Mouse (Mus musculus) left cerebral cortex, postnatal 25 days (tissue): ENCODE data around the gene Csk. TPM values are rescaled to one million over a fixed set of nuclear protein-coding genes. Genes with fewer than 3 reads are reported as not detected.

Source experiments
- DNase-seq, 2 experiments: peaks; one replicate each; pipeline ENCODE4 v3.0.0; 2022; ENCODE audit warnings: low spot score in 2 of 2, mixed read lengths in 1 of 2
- intact Hi-C: fragments of 180-260 bp; cut with DNase I; formaldehyde crosslinking; loops from one replicate; pipeline ENCODE4 v1.15.1; 2025
- total RNA-seq, 2 experiments: library from RNA; stranded (reverse); gene quantifications; 2 replicates each; pipeline ENCODE4 v1.2.3; 2021

Csk gene
- total RNA-seq, 2 experiments from 2014 or later, result 35.8 to 37.8 TPM

DNA sequence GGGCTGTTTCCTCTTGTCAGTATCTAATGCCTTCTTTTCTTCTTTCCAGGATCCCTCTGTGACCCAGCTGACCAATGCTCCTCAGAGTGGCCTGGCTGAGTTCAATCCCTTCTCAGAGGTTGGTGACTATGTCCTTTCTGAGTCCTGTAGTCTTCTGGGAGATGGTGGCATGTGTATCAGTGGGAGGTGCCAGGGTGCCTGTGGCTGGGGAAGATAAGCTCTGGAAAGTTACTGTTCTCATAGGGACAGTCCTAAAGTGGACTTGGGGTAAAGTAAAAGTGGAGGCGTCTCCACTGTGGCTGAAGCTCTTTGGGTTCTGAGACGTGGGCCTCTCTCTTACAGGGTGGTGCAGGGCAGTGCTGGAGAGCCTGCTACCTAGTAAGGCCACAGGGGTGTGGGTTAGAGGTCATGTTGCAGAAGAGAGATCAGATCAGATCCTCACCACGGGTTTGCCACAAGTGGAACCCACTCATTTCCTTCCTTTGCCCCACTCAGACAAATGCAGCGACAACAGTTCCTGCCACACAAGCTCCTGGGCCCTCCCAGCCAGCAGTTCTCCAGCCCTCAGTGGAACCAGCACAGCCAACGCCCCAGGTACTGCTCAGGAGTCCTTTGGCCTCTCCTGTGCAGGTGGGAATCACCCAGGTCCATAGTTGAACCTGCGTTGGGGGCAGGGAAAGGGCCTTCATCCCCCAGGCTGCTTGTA, 76.1 kb downstream of the Csk start:
- intact Hi-C loops, result no loop called here
- DNase-seq, result no peak

Other genes starting within 250 kb of the Csk start
- 10 to 100 TPM; 15.5 to 16.5 TPM for gene Ppcdc, start 213.5 kb downstream of the Csk start, total RNA-seq
- gene Scamp5, start 185.6 kb downstream of the Csk start, total RNA-seq, result 100 to 1,000 TPM; 403 to 415 TPM
- 10 to 100 TPM; 15.6 to 16.1 TPM for gene Rpp25, start 149.6 kb downstream of the Csk start, total RNA-seq
- 100 to 1,000 TPM; 423 to 447 TPM for gene Cox5a, start 132.4 kb downstream of the Csk start, total RNA-seq
- gene Fam219b, start 116.1 kb downstream of the Csk start, total RNA-seq, result 10 to 100 TPM; 20.6 to 23.5 TPM
- 10 to 100 TPM; 68.9 to 74.9 TPM for gene Mpi, start 100.9 kb downstream of the Csk start, total RNA-seq
- 10 to 100 TPM; 22.5 to 25.6 TPM for gene Scamp2, start 92.7 kb downstream of the Csk start, total RNA-seq
- gene Ulk3, start 64.2 kb downstream of the Csk start, total RNA-seq, result 10 to 100 TPM; 25.5 to 34.4 TPM
- gene Cplx3, start 47.4 kb downstream of the Csk start, total RNA-seq, result 10 to 100 TPM; 11.0 to 17.4 TPM
- not detected for gene Lman1l, start 32.9 kb downstream of the Csk start, total RNA-seq
- not detected for gene Cyp1a2, start 30.1 kb upstream of the Csk start, total RNA-seq
- gene Cyp1a1, start 34.3 kb upstream of the Csk start, total RNA-seq, result under 1 TPM in 1 of 2 experiments, not detected in 1; 0.14 TPM
- 10 to 100 TPM; 12.9 to 13.5 TPM for gene Edc3, start 54.9 kb upstream of the Csk start, total RNA-seq
- gene Clk3, start 112.2 kb upstream of the Csk start, total RNA-seq, result 10 to 100 TPM; 75.3 to 76.6 TPM
- 10 to 100 TPM in 1 of 2 experiments, 1 to 10 TPM in 1; 8.7 to 10.7 TPM for gene Arid3b, start 183.2 kb upstream of the Csk start, total RNA-seq